Mouse (Mus musculus): ENCODE results near the gene Acot5. TPM values are rescaled to one million over a fixed set of nuclear protein-coding genes. Genes with fewer than 3 reads are reported as not detected.
"Not testable (repeated sequence)": the region's sequence is repeated elsewhere in the genome, so short reads cannot be mapped to it uniquely, and the experiment has no call there.

Acot5 gene
- total RNA-seq, 2 experiments from 2014 or later, result 0.24 TPM; not detected in 1

GRCm38 (mm10) chr12:84053679-84054391 lies 15.3 kb upstream of the Acot5 start:
- peak; percentile 16 to 32 for DNase-seq
- intact Hi-C loops (cut with DNase I), result loop anchor here (10.0 kb wide), 1 partner anchor 339 kb away; no protein-coding TSS in a partner anchor

GRCm38 (mm10) chr12:84060946-84061345 lies 8.2 kb upstream of the Acot5 start:
- peak in 1 of 2 experiments; percentile 36 for DNase-seq
- intact Hi-C loops (cut with DNase I), result loop anchor here (1.0 to 10.0 kb wide), 2 partner anchors 90 to 226 kb away; no protein-coding TSS in a partner anchor

GRCm38 (mm10) chr12:84062336-84062735 lies 6.8 kb upstream of the Acot5 start:
- intact Hi-C loops (cut with DNase I), result loop anchor here (10.0 kb wide), 1 partner anchor 228 kb away; no protein-coding TSS in a partner anchor
- no peak for DNase-seq

GRCm38 (mm10) chr12:84063228-84063627 lies 5.9 kb upstream of the Acot5 start:
- intact Hi-C loops (cut with DNase I), result loop anchor here (10.0 kb wide), 1 partner anchor 228 kb away; no protein-coding TSS in a partner anchor
- DNase-seq, result peak in 1 of 2 experiments; percentile 18

- intact Hi-C loops (cut with DNase I), result loop anchor here (10.0 kb wide), 1 partner anchor 229 kb away; no protein-coding TSS in a partner anchor
- no peak for DNase-seq
These were observed 5.3 kb upstream of the Acot5 start for GRCm38 (mm10) chr12:84063833-84064232.

- no peak for DNase-seq
- intact Hi-C loops (cut with DNase I), result loop anchor here (10.0 kb wide), 1 partner anchor 230 kb away; no protein-coding TSS in a partner anchor
These were observed 4.5 kb upstream of the Acot5 start for GRCm38 (mm10) chr12:84064621-84065020.

- DNase-seq, result no peak
- intact Hi-C loops (cut with DNase I), result loop anchor here (10.0 kb wide), 1 partner anchor 233 kb away; no protein-coding TSS in a partner anchor
These were observed 1.4 kb upstream of the Acot5 start for GRCm38 (mm10) chr12:84067752-84068151.

GRCm38 (mm10) chr12:84068296-84068695 lies 829 bp upstream of the Acot5 start:
- no peak for DNase-seq
- intact Hi-C loops (cut with DNase I), result loop anchor here (10.0 kb wide), 1 partner anchor 233 kb away; no protein-coding TSS in a partner anchor

- intact Hi-C loops (cut with DNase I), result loop anchor here (10.0 kb wide), 1 partner anchor 235 kb away; no protein-coding TSS in a partner anchor
- peak; percentile 27 to 58 for DNase-seq
These were observed 457 bp downstream of the Acot5 start for GRCm38 (mm10) chr12:84069582-84069981.

GRCm38 (mm10) chr12:84071696-84072095 lies 2.6 kb downstream of the Acot5 start:
- intact Hi-C loops (cut with DNase I), result no loop called here

GRCm38 (mm10) chr12:84077371-84077990 lies 8.4 kb downstream of the Acot5 start:
- intact Hi-C loops (cut with DNase I), result no loop called here
- no peak for DNase-seq

More at GRCm38 (mm10) chr12:84071696-84072095, 2.6 kb downstream of the Acot5 start:
- DNase-seq, result no peak

- intact Hi-C loops (cut with DNase I), result no loop called here
- no peak for DNase-seq
These were observed 14.7 kb downstream of the Acot5 start for GRCm38 (mm10) chr12:84083842-84084241.

GRCm38 (mm10) chr12:84084581-84084980 lies 15.5 kb downstream of the Acot5 start:
- intact Hi-C loops (cut with DNase I), result no loop called here
- no peak for DNase-seq

- intact Hi-C loops (cut with DNase I); DNase-seq: not testable (repeated sequence)
These were observed 25.5 kb downstream of the Acot5 start for GRCm38 (mm10) chr12:84094666-84095065.

- intact Hi-C loops (cut with DNase I), result no loop called here
- DNase-seq, result no peak
These were observed 30.5 kb downstream of the Acot5 start for GRCm38 (mm10) chr12:84099605-84100004.

GRCm38 (mm10) chr12:84100071-84100470 lies 30.9 kb downstream of the Acot5 start:
- intact Hi-C loops (cut with DNase I), result no loop called here
- DNase-seq, result no peak

GRCm38 (mm10) chr12:84100604-84101492 lies 31.7 kb downstream of the Acot5 start, which contains the start of gene Acot6:
Acot6 (plus strand) TSS chr12:84100654.
- intact Hi-C loops (cut with DNase I), result not testable (repeated sequence)
- DNase-seq, result peak; percentile 42 to 66

GRCm38 (mm10) chr12:84101493-84101845 lies 32.3 kb downstream of the Acot5 start:
- intact Hi-C loops (cut with DNase I), result no loop called here
- no peak for DNase-seq

GRCm38 (mm10) chr12:84107012-84107411 lies 37.9 kb downstream of the Acot5 start:
- intact Hi-C loops (cut with DNase I), result no loop called here
- no peak for DNase-seq

- DNase-seq, result no peak
These were observed 38.6 kb downstream of the Acot5 start for GRCm38 (mm10) chr12:84107692-84108091.

More at GRCm38 (mm10) chr12:84107692-84108091, 38.6 kb downstream of the Acot5 start:
- intact Hi-C loops (cut with DNase I), result no loop called here
